ENCODE assay signal across 15 mouse cellular contexts in the genomic region with DNA sequence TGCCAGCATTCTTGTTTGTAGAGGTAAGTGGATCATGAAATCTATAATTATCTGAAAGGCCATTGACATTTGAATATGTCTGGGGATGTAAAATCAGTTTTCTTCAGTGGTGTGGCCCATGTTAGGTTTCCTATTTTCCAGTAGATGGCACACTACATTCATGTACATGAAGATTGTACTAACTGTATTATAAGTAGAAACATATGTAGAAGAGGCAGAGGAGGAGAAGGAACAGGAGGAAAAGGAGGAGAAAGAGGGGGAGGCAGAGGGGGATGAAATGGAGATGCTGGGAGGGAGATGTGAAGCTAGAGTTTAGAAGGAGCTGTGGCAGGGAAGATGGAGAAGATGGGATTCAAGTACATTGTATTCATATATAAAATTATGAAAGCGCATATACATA.
DNase-seq lines count a peak whose midpoint lies in the region; ATAC-seq and TF ChIP-seq lines count a peak whose summit lies in the region.
"Had no signal": no experiment of that assay in that cellular context is flagged by ENCODE, and none has a peak within 500 bp of the region (broad histone marks: within the 10 kb centered on the region; RNA-seq: fewer than 3 reads in every experiment).

No protein-coding gene starts in this region.

- peak; percentile 18; the same call in 1 of the 2 replicates for TF ChIP-seq CTCF in cerebellum, adult 2 months (IDR thresholded peaks at IDR 0.05; ENCODE audit: borderline replicate concordance, insufficient read depth, low read depth, low read length)
- peak; percentile 71 for TF ChIP-seq CTCF in midbrain, postnatal 0 days (IDR thresholded peaks at IDR 0.05)

- no peak for DNase-seq in cerebellum, adult 2 months
- DNase-seq in cerebellum, adult 18-20 months, result no peak
- peak; percentile 4 for DNase-seq in kidney, adult 9 months
- DNase-seq in kidney, postnatal 4 days, result no peak
- peak; percentile 24 for DNase-seq in midbrain, postnatal 0 days (ENCODE audit: low spot score)
- no peak for DNase-seq in midbrain, embryonic 11.5 days (ENCODE audit: low spot score, missing footprints)
- peak; percentile 19 for DNase-seq in retina, embryonic 14.5 days (ENCODE audit: low spot score)
- DNase-seq: cerebellum, postnatal 36 days; gastrocnemius, postnatal 14 days; lung, adult 18-20 months; thymus, adult 18-20 months had no signal

- ATAC-seq in midbrain, postnatal 0 days (ENCODE audit: low FRiP score), result no peak; the same call in 1 of the 2 replicates
- ATAC-seq in midbrain, embryonic 11.5 days (ENCODE audit: low FRiP score), result no peak
- no peak for ATAC-seq in heart, embryonic 12.5 days (ENCODE audit: insufficient number of reproducible peaks, low FRiP score)
- ATAC-seq: intestine, embryonic 15.5 days had no signal

- no peaks in the 10 kb centered on the region for H3K4me1 ChIP-seq in cerebellum, adult 2 months (ENCODE audit: control insufficient read depth, insufficient read depth, low read length)
- no peaks in the 10 kb centered on the region for H3K4me1 ChIP-seq in midbrain, postnatal 0 days (ENCODE audit: insufficient read depth, low read length)
- H3K4me1 ChIP-seq in midbrain, embryonic 11.5 days (ENCODE audit: control insufficient read depth, insufficient read depth, low read length), result no peaks in the 10 kb centered on the region
- H3K4me1 ChIP-seq in heart, embryonic 12.5 days (replicated peaks), result no peaks in the 10 kb centered on the region
- H3K4me1 ChIP-seq: intestine, embryonic 15.5 days; midbrain, embryonic 10.5 days; neural tube, embryonic 13.5 days had no signal

- WGBS in cerebellum, adult 2 months, result 100% methylated on average over 1 of the region's 1 CpGs
- WGBS in midbrain, postnatal 0 days, result 98% methylated on average over 1 of the region's 1 CpGs
- WGBS in midbrain, embryonic 11.5 days, result 98% methylated on average over 1 of the region's 1 CpGs
- WGBS in heart, embryonic 12.5 days, result 88% methylated on average over 1 of the region's 1 CpGs

- no peaks in the 10 kb centered on the region for H3K36me3 ChIP-seq in midbrain, postnatal 0 days (ENCODE audit: insufficient read depth, low read length)
- H3K36me3 ChIP-seq in midbrain, embryonic 11.5 days (ENCODE audit: control insufficient read depth, insufficient read depth, low read length), result no peaks in the 10 kb centered on the region
- H3K36me3 ChIP-seq in heart, embryonic 12.5 days, result no peaks in the 10 kb centered on the region
- H3K36me3 ChIP-seq: intestine, embryonic 15.5 days; midbrain, embryonic 10.5 days; neural tube, embryonic 13.5 days had no signal

- H3K9ac ChIP-seq in midbrain, postnatal 0 days (replicated peaks; ENCODE audit: low read length, poor library complexity, severe bottlenecking), result no peak overlapping the region
- H3K9ac ChIP-seq in midbrain, embryonic 11.5 days (ENCODE audit: low read length), result no peak overlapping the region
- no peak overlapping the region for H3K9ac ChIP-seq in heart, embryonic 12.5 days
- H3K9ac ChIP-seq: intestine, embryonic 15.5 days; neural tube, embryonic 13.5 days had no signal

- no peak for TF ChIP-seq POLR2A in cerebellum, adult 2 months (IDR thresholded peaks at IDR 0.05; ENCODE audit: borderline replicate concordance, insufficient read depth, low read length)

- H3K4me2 ChIP-seq in midbrain, postnatal 0 days (ENCODE audit: low read depth, low read length, poor library complexity, severe bottlenecking), result no peak overlapping the region
- H3K4me2 ChIP-seq in midbrain, embryonic 11.5 days, result no peak overlapping the region
- no peak overlapping the region for H3K4me2 ChIP-seq in heart, embryonic 12.5 days
- H3K4me2 ChIP-seq: intestine, embryonic 15.5 days; neural tube, embryonic 13.5 days had no signal

- no peak overlapping the region for H3K27ac ChIP-seq in cerebellum, adult 2 months (ENCODE audit: insufficient read depth, low read length)
- H3K27ac ChIP-seq in midbrain, postnatal 0 days (ENCODE audit: low read depth, low read length), result no peak overlapping the region
- H3K27ac ChIP-seq in midbrain, embryonic 11.5 days (ENCODE audit: low read depth, low read length), result no peak overlapping the region
- no peak overlapping the region for H3K27ac ChIP-seq in heart, embryonic 12.5 days (ENCODE audit: poor library complexity, severe bottlenecking)
- H3K27ac ChIP-seq: intestine, embryonic 15.5 days; midbrain, embryonic 10.5 days; neural tube, embryonic 13.5 days had no signal

- no peaks in the 10 kb centered on the region for H3K9me3 ChIP-seq in midbrain, postnatal 0 days (ENCODE audit: low read length)
- H3K9me3 ChIP-seq in midbrain, embryonic 11.5 days (ENCODE audit: control insufficient read depth, low read length), result no peaks in the 10 kb centered on the region
- no peaks in the 10 kb centered on the region for H3K9me3 ChIP-seq in heart, embryonic 12.5 days (replicated peaks)
- H3K9me3 ChIP-seq: intestine, embryonic 15.5 days; midbrain, embryonic 10.5 days; neural tube, embryonic 13.5 days had no signal

- H3K27me3 ChIP-seq in cerebellum, adult 2 months (ENCODE audit: control insufficient read depth, insufficient read depth, low read length), result no peaks in the 10 kb centered on the region
- H3K27me3 ChIP-seq in midbrain, postnatal 0 days (ENCODE audit: insufficient read depth, low read length), result no peaks in the 10 kb centered on the region
- H3K27me3 ChIP-seq in midbrain, embryonic 11.5 days (ENCODE audit: control insufficient read depth, insufficient read depth, low read length), result no peaks in the 10 kb centered on the region
- no peaks in the 10 kb centered on the region for H3K27me3 ChIP-seq in heart, embryonic 12.5 days (replicated peaks)
- H3K27me3 ChIP-seq: intestine, embryonic 15.5 days; neural tube, embryonic 13.5 days had no signal

- no peak overlapping the region for H3K4me3 ChIP-seq in cerebellum, adult 2 months (replicated peaks; ENCODE audit: insufficient read depth, low read depth, low read length)
- no peak overlapping the region for H3K4me3 ChIP-seq in midbrain, postnatal 0 days (ENCODE audit: low read depth, low read length)
- H3K4me3 ChIP-seq in midbrain, embryonic 11.5 days (ENCODE audit: low read depth, low read length), result no peak overlapping the region
- no peak overlapping the region for H3K4me3 ChIP-seq in heart, embryonic 12.5 days
- H3K4me3 ChIP-seq: intestine, embryonic 15.5 days; midbrain, embryonic 10.5 days; neural tube, embryonic 13.5 days had no signal

Comparison
In these comparisons a context has a peak if more than half of its experiments do, and no peak if none do; other contexts are left out.
1. DNase-seq: peak in kidney, adult 9 months (single experiment), midbrain, postnatal 0 days (single experiment) and retina, embryonic 14.5 days (single experiment); none in cerebellum, adult 2 months (0 of 2), cerebellum, adult 18-20 months (0 of 2), kidney, postnatal 4 days (0 of 2) and midbrain, embryonic 11.5 days (single experiment).